Mouse (Mus musculus): ENCODE data around the gene Dnajc25.

- TF ChIP-seq CTCF (IDR thresholded peaks at IDR 0.05) (no peak), EP300 (IDR thresholded peaks at IDR 0.05; ENCODE audit: insufficient read depth, low read depth, low read length) (no peak)
These were observed 12.1 kb upstream of the Dnajc25 start for GRCm38 (mm10) chr4:58982806-58983205.

Data from heart, adult 2 months (tissue).